Mouse (Mus musculus) T-cell, adult 66 days (primary cell): ENCODE data around the gene Adam21. TPM values are rescaled to one million over a fixed set of nuclear protein-coding genes. Genes with fewer than 3 reads are reported as not detected.

ENCODE experiments used
- total RNA-seq, 2 experiments: library from RNA; stranded (reverse); gene quantifications; 3 replicates in 1 of 2; 4 replicates in 1 of 2; pipeline ENCODE4 v1.2.4; 2023

Adam21 gene
- total RNA-seq: under 1 TPM in 1 of 2 experiments, not detected in 1; 0.17 TPM

DNA sequence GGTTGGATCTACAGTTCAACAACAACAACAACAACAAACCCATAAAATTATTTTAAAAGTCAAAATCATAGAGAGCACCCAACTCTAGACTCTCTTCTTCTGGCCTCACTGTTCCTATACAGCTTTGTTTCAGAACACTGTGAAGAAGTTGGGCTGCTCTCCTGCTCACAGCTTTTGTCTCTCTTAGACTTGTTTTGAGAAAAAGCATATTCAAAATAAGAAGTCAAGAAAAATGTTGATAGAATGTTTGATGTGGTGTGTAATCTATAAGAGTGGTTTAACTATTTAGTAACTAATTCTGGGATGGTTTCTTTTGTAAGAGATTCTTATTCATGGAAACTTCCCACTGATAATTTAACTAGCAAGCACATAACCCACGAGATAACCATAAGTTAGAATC is at the start of gene Adam21:
Gene Adam21 (minus strand): TSS at position 101 of the 400 bp plus-strand sequence.

DNA sequence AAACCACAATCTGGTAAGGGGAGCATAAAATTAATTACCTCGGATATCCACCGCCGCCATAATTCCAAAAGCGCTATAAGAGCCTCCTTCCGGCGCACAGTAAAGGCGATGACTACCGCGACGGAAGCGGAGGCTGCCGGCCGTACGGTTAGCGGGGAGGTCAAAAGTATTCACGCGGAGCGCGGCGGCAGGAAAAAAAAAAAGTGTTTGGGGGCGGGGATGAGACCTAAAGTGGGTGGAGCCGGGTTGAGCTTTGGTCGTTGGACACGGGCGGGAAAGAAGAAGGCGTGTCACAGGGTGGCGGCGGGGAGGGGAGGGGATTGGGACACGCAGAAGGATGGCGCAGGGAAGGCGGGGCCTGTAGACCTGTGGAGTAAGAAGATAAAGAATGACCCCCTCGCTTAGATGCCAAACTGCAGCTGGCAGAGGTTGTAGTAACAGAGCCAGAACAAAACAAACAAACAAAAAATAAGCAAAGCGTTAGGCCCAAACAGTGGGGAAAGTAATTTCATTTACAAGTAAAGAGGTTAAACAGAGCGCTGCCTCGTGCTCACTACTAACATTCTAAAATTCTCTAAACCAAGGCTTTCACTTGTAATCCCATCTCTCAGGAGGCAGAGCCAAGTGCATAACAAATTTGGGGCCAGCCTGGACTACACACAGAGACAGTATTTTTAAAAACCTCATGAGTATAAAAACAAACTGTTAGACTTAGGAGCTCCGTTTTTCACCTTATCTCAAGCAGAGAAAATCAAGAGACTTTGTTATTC is 26.8 kb upstream of the Adam21 start, which contains the start of gene Med6:
Gene Med6 (minus strand): TSS at position 107 of the 770 bp plus-strand sequence.

GRCm38 (mm10) chr12:81532316-81533028 is 35.8 kb downstream of the Adam21 start, which contains the start of the genes Gm20498 and Synj2bp:
Gm20498 (minus strand) TSS chr12:81532905.
Synj2bp (minus strand) TSS chr12:81532911.

Other genes starting within 250 kb of the Adam21 start
- gene Slc8a3, start 235.3 kb downstream of the Adam21 start, total RNA-seq: not detected
- 1 to 10 TPM in 1 of 2 experiments, under 1 TPM in 1; 0.70 to 1.7 TPM for gene Gm4787, start 189.0 kb downstream of the Adam21 start, total RNA-seq
- 1 to 10 TPM; 2.9 to 3.1 TPM for gene Adam4, start 146.5 kb downstream of the Adam21 start, total RNA-seq
- gene Cox16, start 83.3 kb downstream of the Adam21 start, total RNA-seq: 10 to 100 TPM; 78.1 to 78.6 TPM
- gene Gm20498, start 35.6 kb downstream of the Adam21 start, total RNA-seq: 10 to 100 TPM in 1 of 2 experiments, 1 to 10 TPM in 1; 9.9 to 19.5 TPM
- 10 to 100 TPM; 36.6 to 36.8 TPM for gene Synj2bp, start 35.6 kb downstream of the Adam21 start, total RNA-seq
- gene Med6, start 26.5 kb upstream of the Adam21 start, total RNA-seq: 10 to 100 TPM; 47.9 to 49.2 TPM
- not detected for gene Ttc9, start 62.8 kb upstream of the Adam21 start, total RNA-seq
- gene Map3k9, start 212.7 kb upstream of the Adam21 start, total RNA-seq: 1 to 10 TPM; 5.2 to 7.1 TPM